Mouse (Mus musculus): ENCODE results near the gene Ptpn5.

The Ptpn5 gene

GRCm38 (mm10) chr7:47111121-47111520 is 22.4 kb downstream of the Ptpn5 start:
- no peak for DNase-seq (ENCODE audit: low spot score)

- peak; percentile 52 for DNase-seq (ENCODE audit: low spot score)
Observed at GRCm38 (mm10) chr7:47110511-47110910, 23.0 kb downstream of the Ptpn5 start.

GRCm38 (mm10) chr7:47108779-47109189 is 24.7 kb downstream of the Ptpn5 start:
- no peak for DNase-seq (ENCODE audit: low spot score)

- DNase-seq (ENCODE audit: low spot score) = no peak
Observed at GRCm38 (mm10) chr7:47106949-47107348, 26.5 kb downstream of the Ptpn5 start.

GRCm38 (mm10) chr7:47103671-47104414 is 29.6 kb downstream of the Ptpn5 start:
- DNase-seq (ENCODE audit: low spot score) = peak; percentile 7

GRCm38 (mm10) chr7:47102970-47103369 is 30.5 kb downstream of the Ptpn5 start:
- DNase-seq (ENCODE audit: low spot score) = no peak

GRCm38 (mm10) chr7:47100615-47101014 is 32.9 kb downstream of the Ptpn5 start:
- no peak for DNase-seq (ENCODE audit: low spot score)

GRCm38 (mm10) chr7:47099306-47099705 is 34.2 kb downstream of the Ptpn5 start:
- DNase-seq (ENCODE audit: low spot score) = no peak

GRCm38 (mm10) chr7:47098044-47098443 is 35.4 kb downstream of the Ptpn5 start:
- DNase-seq (ENCODE audit: low spot score) = no peak

GRCm38 (mm10) chr7:47094969-47095368 is 38.5 kb downstream of the Ptpn5 start:
- no peak for DNase-seq (ENCODE audit: low spot score)

- no peak for DNase-seq (ENCODE audit: low spot score)
Observed at GRCm38 (mm10) chr7:47093935-47094334, 39.5 kb downstream of the Ptpn5 start.

- no peak for DNase-seq (ENCODE audit: low spot score)
Observed at GRCm38 (mm10) chr7:47085075-47085474, 48.4 kb downstream of the Ptpn5 start.

- DNase-seq (ENCODE audit: low spot score) = peak; percentile 81
Observed at GRCm38 (mm10) chr7:47081277-47081676, 52.2 kb downstream of the Ptpn5 start.

GRCm38 (mm10) chr7:47080868-47081267 is 52.6 kb downstream of the Ptpn5 start:
- DNase-seq (ENCODE audit: low spot score) = no peak

GRCm38 (mm10) chr7:47077451-47077850 is 56.0 kb downstream of the Ptpn5 start:
- peak; percentile 45 for DNase-seq (ENCODE audit: low spot score)

GRCm38 (mm10) chr7:47076729-47077128 is 56.8 kb downstream of the Ptpn5 start:
- no peak for DNase-seq (ENCODE audit: low spot score)

GRCm38 (mm10) chr7:47076193-47076592 is 57.3 kb downstream of the Ptpn5 start:
- DNase-seq (ENCODE audit: low spot score) = no peak

GRCm38 (mm10) chr7:47073536-47074521 is 59.7 kb downstream of the Ptpn5 start:
- DNase-seq (ENCODE audit: low spot score) = peak; percentile 8

GRCm38 (mm10) chr7:47072551-47072950 is 60.9 kb downstream of the Ptpn5 start:
- peak; percentile 18 for DNase-seq (ENCODE audit: low spot score)

GRCm38 (mm10) chr7:47067879-47068278 is 65.6 kb downstream of the Ptpn5 start:
- DNase-seq (ENCODE audit: low spot score) = no peak

- no peak for DNase-seq (ENCODE audit: low spot score)
Observed at GRCm38 (mm10) chr7:47066942-47067341, 66.5 kb downstream of the Ptpn5 start.

GRCm38 (mm10) chr7:47061560-47061959 is 71.9 kb downstream of the Ptpn5 start:
- DNase-seq (ENCODE audit: low spot score) = no peak

- no peak for DNase-seq (ENCODE audit: low spot score)
Observed at GRCm38 (mm10) chr7:47059339-47059738, 74.1 kb downstream of the Ptpn5 start.

Data from adipocyte (in vitro differentiated cells).